Mouse (Mus musculus) urinary bladder, postnatal 10 days (tissue): ENCODE results near the gene Selp.

Experiments used
- DNase-seq: peaks from one replicate; pipeline ENCODE4 v3.0.0; 2022; ENCODE audit warnings: low spot score

Selp gene

GRCm38 (mm10) chr1:164119892-164120776 lies 5.1 kb downstream of the Selp start:
- DNase-seq, result no peak

GRCm38 (mm10) chr1:164120777-164121158 lies 5.7 kb downstream of the Selp start:
- DNase-seq, result no peak

GRCm38 (mm10) chr1:164123836-164124235 lies 8.8 kb downstream of the Selp start:
- DNase-seq, result no peak

GRCm38 (mm10) chr1:164130013-164130412 lies 14.9 kb downstream of the Selp start:
- no peak for DNase-seq

GRCm38 (mm10) chr1:164132609-164133008 lies 17.5 kb downstream of the Selp start:
- no peak for DNase-seq

- no peak for DNase-seq
These were observed 19.0 kb downstream of the Selp start for GRCm38 (mm10) chr1:164134101-164134500.

GRCm38 (mm10) chr1:164135360-164135759 lies 20.3 kb downstream of the Selp start:
- no peak for DNase-seq

- no peak for DNase-seq
These were observed 20.9 kb downstream of the Selp start for GRCm38 (mm10) chr1:164135960-164136359.

- DNase-seq, result no peak
These were observed 21.6 kb downstream of the Selp start for GRCm38 (mm10) chr1:164136636-164137035.

GRCm38 (mm10) chr1:164138365-164139130 lies 23.5 kb downstream of the Selp start:
- peak; percentile 37 for DNase-seq

- no peak for DNase-seq
These were observed 24.4 kb downstream of the Selp start for GRCm38 (mm10) chr1:164139464-164139863.

- DNase-seq, result no peak
These were observed 34.0 kb downstream of the Selp start for GRCm38 (mm10) chr1:164149083-164149482.

- DNase-seq, result no peak
These were observed 36.5 kb downstream of the Selp start, which contains the start of gene F5 for GRCm38 (mm10) chr1:164151387-164152088. F5 (plus strand) TSS chr1:164151838.

GRCm38 (mm10) chr1:164152836-164153235 lies 37.8 kb downstream of the Selp start:
- DNase-seq, result no peak

- no peak for DNase-seq
These were observed 39.9 kb downstream of the Selp start for GRCm38 (mm10) chr1:164154983-164155382.

- DNase-seq, result no peak
These were observed 43.5 kb downstream of the Selp start for GRCm38 (mm10) chr1:164158571-164158970.

GRCm38 (mm10) chr1:164159781-164160180 lies 44.7 kb downstream of the Selp start:
- DNase-seq, result no peak

- no peak for DNase-seq
These were observed 47.7 kb downstream of the Selp start for GRCm38 (mm10) chr1:164162745-164163144.

- no peak for DNase-seq
These were observed 53.8 kb downstream of the Selp start for GRCm38 (mm10) chr1:164168818-164169217.

GRCm38 (mm10) chr1:164170434-164170833 lies 55.4 kb downstream of the Selp start:
- DNase-seq, result no peak

GRCm38 (mm10) chr1:164173145-164173544 lies 58.1 kb downstream of the Selp start:
- no peak for DNase-seq

GRCm38 (mm10) chr1:164176856-164177255 lies 61.8 kb downstream of the Selp start:
- no peak for DNase-seq
